Mouse (Mus musculus) CH12.LX (cell line): ENCODE measurements at regions not wholly inside any gene's neighbourhood (a gene's known extent, or its start where the extent isn't known, plus 50 kb on each side); places are given as distances from the start of the nearest gene placed in this dataset.

ENCODE experiments used
- CTCF ChIP-seq, 2 experiments: IDR thresholded peaks in 1 of 2; conservative IDR thresholded peaks in 1 of 2; 2 replicates each; pipeline ENCODE4 v1.5.1; 2011 to 2012; ENCODE audit warnings: low read depth in 2 of 2, low read length in 2 of 2, improper control_type of control experiment in 1 of 2, inconsistent platforms in 1 of 2, mild to moderate bottlenecking in 1 of 2, moderate library complexity in 1 of 2
- EP300 ChIP-seq: IDR thresholded peaks from 2 replicates; pipeline ENCODE4 v1.6.1; 2011; ENCODE audit warnings: low read length, improper control_type of control experiment
- IRF4 ChIP-seq: IDR thresholded peaks from 2 replicates; pipeline ENCODE4 v1.6.1; 2014; ENCODE audit warnings: low read depth, mild to moderate bottlenecking, inconsistent platforms, low read length, improper control_type of control experiment
- KAT2A ChIP-seq: IDR thresholded peaks from 2 replicates; pipeline ENCODE4 v1.6.1; 2012; ENCODE audit warnings: low read length, improper control_type of control experiment, inconsistent platforms; ENCODE audit not compliant: insufficient replicate concordance
- MXI1 ChIP-seq: IDR thresholded peaks from 2 replicates; pipeline ENCODE4 v1.6.1; 2011; ENCODE audit warnings: mild to moderate bottlenecking, low read depth, low read length, improper control_type of control experiment
- NRF1 ChIP-seq: IDR thresholded peaks from 2 replicates; pipeline ENCODE4 v1.6.1; 2014; ENCODE audit warnings: low read depth, mild to moderate bottlenecking, inconsistent platforms, low read length, improper control_type of control experiment, moderate library complexity
- POLR2A ChIP-seq: IDR thresholded peaks from 2 replicates; pipeline ENCODE4 v1.6.1; 2011; ENCODE audit warnings: low read depth, mild to moderate bottlenecking, improper control_type of control experiment, low read length
- RAD21 ChIP-seq: IDR thresholded peaks from 2 replicates; pipeline ENCODE4 v1.6.1; 2011; ENCODE audit warnings: low read depth, mild to moderate bottlenecking, low read length, improper control_type of control experiment, moderate library complexity
- TCF12 ChIP-seq: IDR thresholded peaks from 2 replicates; pipeline ENCODE4 v1.6.1; 2014; ENCODE audit warnings: low read depth, mild to moderate bottlenecking, inconsistent platforms, low read length, improper control_type of control experiment
- USF1 ChIP-seq: IDR thresholded peaks from 2 replicates; pipeline ENCODE4 v1.6.1; 2014; ENCODE audit warnings: low read depth, mild to moderate bottlenecking, inconsistent platforms, low read length, improper control_type of control experiment
- ZC3H11A ChIP-seq: IDR thresholded peaks from 2 replicates; pipeline ENCODE4 v1.6.1; 2012; ENCODE audit warnings: low read depth, mild to moderate bottlenecking, inconsistent platforms, low read length, improper control_type of control experiment
- ZMIZ1 ChIP-seq: IDR thresholded peaks from 2 replicates; pipeline ENCODE4 v1.6.1; 2012; ENCODE audit warnings: low read depth, mild to moderate bottlenecking, inconsistent platforms, low read length, improper control_type of control experiment

DNA sequence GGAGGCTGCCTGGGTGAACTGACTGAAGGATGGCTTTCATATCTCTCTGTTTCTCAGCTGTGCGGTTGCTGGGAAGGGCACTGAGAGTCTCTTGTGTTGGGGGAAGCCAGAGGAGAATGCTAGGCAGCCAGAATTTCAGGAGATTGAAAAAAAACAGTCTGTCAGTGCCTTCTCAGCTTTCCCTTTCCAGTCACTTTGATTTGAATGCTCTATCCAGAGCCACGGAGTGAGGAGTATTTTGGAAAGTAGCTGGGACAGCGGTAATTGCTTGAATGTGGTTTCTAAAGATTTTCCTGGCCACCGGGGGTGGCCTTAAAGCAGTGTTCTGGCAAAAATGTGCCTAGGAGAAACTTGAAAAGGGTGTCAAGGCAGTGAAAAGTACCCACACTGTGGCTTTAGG, 142.4 kb downstream of the Enc1 start:
- no peak for TF ChIP-seq POLR2A
- no peak for TF ChIP-seq CTCF (conservative IDR thresholded peaks at IDR 0.05 in 1 of 2, IDR thresholded peaks at IDR 0.05 in 1 of 2; ENCODE audit: low read depth in 2 of 2, low read length in 2 of 2)
- no peak for TF ChIP-seq NRF1
- no peak for TF ChIP-seq MXI1
- no peak for TF ChIP-seq EP300
- TF ChIP-seq RAD21, result no peak
- no peak for TF ChIP-seq ZC3H11A
- TF ChIP-seq KAT2A, result no peak
- TF ChIP-seq ZMIZ1, result no peak
- no peak for TF ChIP-seq USF1
- no peak for TF ChIP-seq IRF4
- no peak for TF ChIP-seq TCF12
